Mouse (Mus musculus): ENCODE data around the gene Gpr158. TPM values are rescaled to one million over a fixed set of nuclear protein-coding genes. Genes with fewer than 3 reads are reported as not detected.

The Gpr158 gene
- total and polyA plus RNA-seq, 2 experiments from 2014 or later: 0.03 TPM; not detected in 1

- H3K4me2 ChIP-seq (ENCODE audit: low read depth, low read length): no peak overlapping the region
- TF ChIP-seq CTCF (IDR thresholded peaks at IDR 0.05; ENCODE audit: low read depth) (no peak), EP300 (IDR thresholded peaks at IDR 0.05; ENCODE audit: low read depth) (no peak)
- H3K9me3 ChIP-seq (replicated peaks; ENCODE audit: control insufficient read depth, low read length): no peaks in the 10 kb centered on the region
- 73% methylated on average over 9 of the region's 9 CpGs for WGBS
- no peak overlapping the region for H3K9ac ChIP-seq (replicated peaks; ENCODE audit: low read depth, low read length)
- no peaks in the 10 kb centered on the region for H3K4me1 ChIP-seq (ENCODE audit: control insufficient read depth, insufficient read depth)
- no peak overlapping the region for H3K4me3 ChIP-seq (ENCODE audit: low read depth, low read length)
- DNase-seq (ENCODE audit: low spot score) (no peak), ATAC-seq (ENCODE audit: insufficient read depth, low read depth) (no peak)
- H3K27ac ChIP-seq (ENCODE audit: low read depth): no peak overlapping the region
- H3K36me3 ChIP-seq (replicated peaks; ENCODE audit: control insufficient read depth, insufficient read depth, low read length): no peaks in the 10 kb centered on the region
- no peaks in the 10 kb centered on the region for H3K27me3 ChIP-seq (ENCODE audit: control insufficient read depth, insufficient read depth, low read length)
Observed at GRCm38 (mm10) chr2:21693128-21693527, 325.8 kb downstream of the Gpr158 start.

GRCm38 (mm10) chr2:21693807-21694594, 326.7 kb downstream of the Gpr158 start:
- H3K4me2 ChIP-seq (ENCODE audit: low read depth, low read length): no peak overlapping the region
- no peaks in the 10 kb centered on the region for H3K27me3 ChIP-seq (ENCODE audit: control insufficient read depth, insufficient read depth, low read length)
- 54% methylated on average over 5 of the region's 5 CpGs for WGBS
- TF ChIP-seq CTCF (IDR thresholded peaks at IDR 0.05; ENCODE audit: low read depth) (no peak), EP300 (IDR thresholded peaks at IDR 0.05; ENCODE audit: low read depth) (no peak)
- ATAC-seq (ENCODE audit: insufficient read depth, low read depth) (no peak), DNase-seq (ENCODE audit: low spot score) (no peak)
- no peaks in the 10 kb centered on the region for H3K4me1 ChIP-seq (ENCODE audit: control insufficient read depth, insufficient read depth)
- H3K36me3 ChIP-seq (replicated peaks; ENCODE audit: control insufficient read depth, insufficient read depth, low read length): no peaks in the 10 kb centered on the region
- H3K27ac ChIP-seq (ENCODE audit: low read depth): no peak overlapping the region
- H3K4me3 ChIP-seq (ENCODE audit: low read depth, low read length): no peak overlapping the region
- no peaks in the 10 kb centered on the region for H3K9me3 ChIP-seq (replicated peaks; ENCODE audit: control insufficient read depth, low read length)
- H3K9ac ChIP-seq (replicated peaks; ENCODE audit: low read depth, low read length): no peak overlapping the region

GRCm38 (mm10) chr2:21728075-21728474, 360.7 kb downstream of the Gpr158 start:
- H3K4me3 ChIP-seq (ENCODE audit: low read depth, low read length): no peak overlapping the region

DNA sequence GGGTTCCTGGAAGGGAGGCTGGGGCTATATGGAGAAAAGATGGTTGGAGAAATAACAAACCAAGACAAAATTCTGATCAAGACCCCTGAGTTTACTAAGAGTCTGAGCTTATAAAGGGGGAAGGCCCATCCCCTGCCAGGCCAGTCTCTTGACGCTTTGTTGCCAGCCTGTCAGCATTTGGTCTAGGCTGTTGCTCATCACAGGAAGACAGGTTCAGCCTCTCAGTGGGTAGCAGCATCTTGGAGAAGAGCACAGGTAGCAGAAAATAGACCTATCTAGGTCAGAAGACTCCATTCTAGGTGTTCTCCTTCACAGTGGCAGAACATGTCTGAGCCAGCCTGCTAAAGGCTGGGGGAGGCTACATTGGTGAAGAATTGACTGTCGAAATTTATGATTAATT, 416.4 kb downstream of the Gpr158 start:
- WGBS: 75% methylated on average over 2 of the region's 2 CpGs
- no peaks in the 10 kb centered on the region for H3K9me3 ChIP-seq (replicated peaks; ENCODE audit: control insufficient read depth, low read length)
- no peak overlapping the region for H3K4me2 ChIP-seq (ENCODE audit: low read depth, low read length)
- no peak overlapping the region for H3K9ac ChIP-seq (replicated peaks; ENCODE audit: low read depth, low read length)
- H3K4me3 ChIP-seq (ENCODE audit: low read depth, low read length): no peak overlapping the region
- TF ChIP-seq EP300 (IDR thresholded peaks at IDR 0.05; ENCODE audit: low read depth) (no peak), CTCF (IDR thresholded peaks at IDR 0.05; ENCODE audit: low read depth) (no peak)
- H3K27me3 ChIP-seq (ENCODE audit: control insufficient read depth, insufficient read depth, low read length): no peaks in the 10 kb centered on the region
- H3K36me3 ChIP-seq (replicated peaks; ENCODE audit: control insufficient read depth, insufficient read depth, low read length): no peaks in the 10 kb centered on the region
- H3K27ac ChIP-seq (ENCODE audit: low read depth): no peak overlapping the region
- DNase-seq (ENCODE audit: low spot score): no peak
- ATAC-seq (ENCODE audit: insufficient read depth, low read depth): no peak
- no peaks in the 10 kb centered on the region for H3K4me1 ChIP-seq (ENCODE audit: control insufficient read depth, insufficient read depth)

More at GRCm38 (mm10) chr2:21728075-21728474, 360.7 kb downstream of the Gpr158 start:
- Histone ChIP-seq H3K27ac (ENCODE audit: low read depth) (no peak overlapping the region), H3K9me3 (replicated peaks; ENCODE audit: control insufficient read depth, low read length) (no peaks in the 10 kb centered on the region), H3K36me3 (replicated peaks; ENCODE audit: control insufficient read depth, insufficient read depth, low read length) (no peaks in the 10 kb centered on the region), H3K27me3 (ENCODE audit: control insufficient read depth, insufficient read depth, low read length) (no peaks in the 10 kb centered on the region), H3K4me2 (ENCODE audit: low read depth, low read length) (no peak overlapping the region), H3K4me1 (ENCODE audit: control insufficient read depth, insufficient read depth) (no peaks in the 10 kb centered on the region), H3K9ac (replicated peaks; ENCODE audit: low read depth, low read length) (no peak overlapping the region)
- 73% methylated on average over 4 of the region's 4 CpGs for WGBS
- DNase-seq (ENCODE audit: low spot score) (no peak), ATAC-seq (ENCODE audit: insufficient read depth, low read depth) (no peak)
- TF ChIP-seq EP300 (IDR thresholded peaks at IDR 0.05; ENCODE audit: low read depth): no peak
- TF ChIP-seq CTCF (IDR thresholded peaks at IDR 0.05; ENCODE audit: low read depth): no peak

DNA sequence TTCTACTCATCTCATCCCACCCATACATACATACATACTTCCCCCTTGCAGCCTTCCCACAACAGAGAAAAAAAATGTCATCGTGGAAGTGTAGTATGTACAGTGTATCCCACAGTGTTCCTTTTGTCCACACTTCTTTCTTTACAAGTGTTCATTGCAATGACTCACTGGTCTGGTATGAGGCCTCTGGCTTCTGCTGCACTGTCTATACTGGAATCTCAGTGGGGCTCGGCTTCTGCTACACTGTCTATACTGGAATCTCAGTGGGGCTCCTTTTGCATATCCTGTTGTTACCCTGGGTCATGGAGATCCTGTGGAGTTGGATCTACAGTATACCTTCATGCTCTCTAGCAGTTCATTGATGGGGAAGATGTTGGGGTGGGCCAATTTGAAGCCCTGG, 425.8 kb downstream of the Gpr158 start:
- Histone ChIP-seq H3K4me3 (ENCODE audit: low read depth, low read length) (no peak overlapping the region), H3K36me3 (replicated peaks; ENCODE audit: control insufficient read depth, insufficient read depth, low read length) (no peaks in the 10 kb centered on the region), H3K9me3 (replicated peaks; ENCODE audit: control insufficient read depth, low read length) (no peaks in the 10 kb centered on the region), H3K27ac (ENCODE audit: low read depth) (no peak overlapping the region), H3K27me3 (ENCODE audit: control insufficient read depth, insufficient read depth, low read length) (no peaks in the 10 kb centered on the region), H3K4me2 (ENCODE audit: low read depth, low read length) (no peak overlapping the region), H3K4me1 (ENCODE audit: control insufficient read depth, insufficient read depth) (no peaks in the 10 kb centered on the region), H3K9ac (replicated peaks; ENCODE audit: low read depth, low read length) (no peak overlapping the region)
- no peak for TF ChIP-seq CTCF (IDR thresholded peaks at IDR 0.05; ENCODE audit: low read depth)
- TF ChIP-seq EP300 (IDR thresholded peaks at IDR 0.05; ENCODE audit: low read depth): no peak
- no peak for ATAC-seq (ENCODE audit: insufficient read depth, low read depth)
- WGBS: 32% methylated on average over 2 of the region's 2 CpGs
- DNase-seq (ENCODE audit: low spot score): no peak

- TF ChIP-seq EP300 (IDR thresholded peaks at IDR 0.05; ENCODE audit: low read depth) (no peak), CTCF (IDR thresholded peaks at IDR 0.05; ENCODE audit: low read depth) (no peak)
- no peaks in the 10 kb centered on the region for H3K9me3 ChIP-seq (replicated peaks; ENCODE audit: control insufficient read depth, low read length)
- H3K4me2 ChIP-seq (ENCODE audit: low read depth, low read length): no peak overlapping the region
- WGBS: 67% methylated on average over 3 of the region's 3 CpGs
- H3K27ac ChIP-seq (ENCODE audit: low read depth): no peak overlapping the region
- H3K36me3 ChIP-seq (replicated peaks; ENCODE audit: control insufficient read depth, insufficient read depth, low read length): no peaks in the 10 kb centered on the region
- DNase-seq (ENCODE audit: low spot score) (no peak), ATAC-seq (ENCODE audit: insufficient read depth, low read depth) (no peak)
- no peak overlapping the region for H3K4me3 ChIP-seq (ENCODE audit: low read depth, low read length)
- H3K4me1 ChIP-seq (ENCODE audit: control insufficient read depth, insufficient read depth): no peaks in the 10 kb centered on the region
- no peak overlapping the region for H3K9ac ChIP-seq (replicated peaks; ENCODE audit: low read depth, low read length)
- no peaks in the 10 kb centered on the region for H3K27me3 ChIP-seq (ENCODE audit: control insufficient read depth, insufficient read depth, low read length)
Observed at GRCm38 (mm10) chr2:21799616-21800015, 432.3 kb downstream of the Gpr158 start.

Data from heart, postnatal 0 days (tissue).